Comparison of ENCODE assay signal across 15 mouse cellular contexts in genomic region chr2:130750449-130750848, GRCm38 (mm10). TPM values are rescaled to one million over a fixed set of nuclear protein-coding genes. Genes with fewer than 3 reads are reported as not detected.
A peak's percentile ranks its signal among the peaks of the same experiment; 100 is the strongest.
DNase-seq lines count a peak whose midpoint lies in the region; ATAC-seq and TF ChIP-seq lines count a peak whose summit lies in the region.
"Had no signal": no experiment of that assay in that cellular context is flagged by ENCODE, and none has a peak within 500 bp of the region (broad histone marks: within the 10 kb centered on the region; RNA-seq: fewer than 3 reads in every experiment).

No protein-coding gene starts in this region.

- H3K4me3 ChIP-seq in ES-Bruce4 (ENCODE audit: low read depth, low read length), result peak overlapping the region; percentile 50; the same call in 1 of the 2 replicates
- H3K4me3 ChIP-seq in liver, embryonic 16.5 days (ENCODE audit: low read depth, low read length), result no peak overlapping the region
- no peak overlapping the region for H3K4me3 ChIP-seq in midbrain, postnatal 0 days (ENCODE audit: low read depth, low read length)
- H3K4me3 ChIP-seq: heart, adult 2 months; left cerebral cortex, adult 2 months; limb, embryonic 13.5 days; megakaryocyte, embryonic 14.5 days had no signal

- H3K4me2 ChIP-seq in liver, embryonic 16.5 days (ENCODE audit: low read depth, low read length), result peak overlapping the region; percentile 13; the same call in 1 of the 2 replicates
- H3K4me2 ChIP-seq in midbrain, postnatal 0 days (ENCODE audit: low read depth, low read length, poor library complexity, severe bottlenecking), result no peak overlapping the region
- H3K4me2 ChIP-seq: limb, embryonic 13.5 days had no signal

- TF ChIP-seq EP300 in ES-Bruce4 (IDR thresholded peaks at IDR 0.05; ENCODE audit: insufficient read depth, low read depth, low read length), result no peak

- 24% methylated on average over 8 of the region's 8 CpGs for WGBS in liver, embryonic 16.5 days (ENCODE audit: insufficient replicate concordance)
- 60% methylated on average over 8 of the region's 8 CpGs for WGBS in midbrain, postnatal 0 days

- peak overlapping the region; percentile 32; the same call in 1 of the 2 replicates for H3K9ac ChIP-seq in ES-Bruce4 (ENCODE audit: low read depth, poor library complexity, severe bottlenecking)
- no peak overlapping the region for H3K9ac ChIP-seq in liver, embryonic 16.5 days (ENCODE audit: low read depth, low read length)
- no peak overlapping the region for H3K9ac ChIP-seq in midbrain, postnatal 0 days (replicated peaks; ENCODE audit: low read length, poor library complexity, severe bottlenecking)
- H3K9ac ChIP-seq: limb, embryonic 13.5 days had no signal

- no peaks in the 10 kb centered on the region for H3K27me3 ChIP-seq in ES-Bruce4 (ENCODE audit: control insufficient read depth, insufficient read depth, low read length, poor library complexity, severe bottlenecking)
- H3K27me3 ChIP-seq in liver, embryonic 16.5 days (ENCODE audit: control insufficient read depth, insufficient read depth, low read depth, low read length), result no peaks in the 10 kb centered on the region
- no peaks in the 10 kb centered on the region for H3K27me3 ChIP-seq in midbrain, postnatal 0 days (ENCODE audit: insufficient read depth, low read length)
- H3K27me3 ChIP-seq: limb, embryonic 13.5 days; megakaryocyte, embryonic 14.5 days had no signal

- H3K9me3 ChIP-seq in ES-Bruce4 (replicated peaks; ENCODE audit: control insufficient read depth, insufficient read depth, low read length, poor library complexity, severe bottlenecking), result no peaks in the 10 kb centered on the region
- H3K9me3 ChIP-seq in liver, embryonic 16.5 days (replicated peaks; ENCODE audit: control insufficient read depth, low read length), result no peaks in the 10 kb centered on the region
- H3K9me3 ChIP-seq in midbrain, postnatal 0 days (ENCODE audit: low read length), result no peaks in the 10 kb centered on the region
- H3K9me3 ChIP-seq: limb, embryonic 13.5 days had no signal

- no peaks in the 10 kb centered on the region for H3K4me1 ChIP-seq in ES-Bruce4 (ENCODE audit: control insufficient read depth, insufficient read depth, low read length)
- no peaks in the 10 kb centered on the region; the same call in 1 of the 2 replicates for H3K4me1 ChIP-seq in liver, embryonic 16.5 days (ENCODE audit: control insufficient read depth, low read depth, low read length)
- H3K4me1 ChIP-seq in midbrain, postnatal 0 days (ENCODE audit: insufficient read depth, low read length), result no peaks in the 10 kb centered on the region
- H3K4me1 ChIP-seq: limb, embryonic 13.5 days had no signal

- no peak for TF ChIP-seq CTCF in ES-Bruce4 (IDR thresholded peaks at IDR 0.05; ENCODE audit: low read depth, low read length)
- no peak for TF ChIP-seq CTCF in midbrain, postnatal 0 days (IDR thresholded peaks at IDR 0.05)

- no peaks in the 10 kb centered on the region for H3K36me3 ChIP-seq in ES-Bruce4 (ENCODE audit: control insufficient read depth, insufficient read depth, low read length, poor library complexity, severe bottlenecking)
- peaks cover 10% of the 10 kb centered on the region for H3K36me3 ChIP-seq in liver, embryonic 16.5 days (ENCODE audit: control insufficient read depth, insufficient read depth)
- peaks cover 35% of the 10 kb centered on the region for H3K36me3 ChIP-seq in midbrain, postnatal 0 days (ENCODE audit: insufficient read depth, low read length)

- ATAC-seq in liver, embryonic 16.5 days (ENCODE audit: low read depth), result peak; percentile 50; the same call in 1 of the 2 replicates
- no peak for ATAC-seq in midbrain, postnatal 0 days (ENCODE audit: low FRiP score)

- DNase-seq in B cell, adult 2 months, result peak; percentile 3 to 13
- DNase-seq in c-Kit-positive CD71-positive TER-119-positive erythroid progenitor cells, embryonic 14.5 days (ENCODE audit: low spot score), result peak; percentile 27
- DNase-seq in heart, adult 8-10 months (ENCODE audit: low spot score), result no peak
- no peak for DNase-seq in cerebellum, postnatal 14 days
- DNase-seq in midbrain, postnatal 0 days (ENCODE audit: low spot score), result no peak
- DNase-seq: adrenal gland, postnatal 14 days; cerebellum, adult 11 months; heart, postnatal 14 days had no signal

- no peak overlapping the region for H3K27ac ChIP-seq in ES-Bruce4 (ENCODE audit: insufficient read depth, low read length)
- no peak overlapping the region for H3K27ac ChIP-seq in liver, embryonic 16.5 days (ENCODE audit: low read length)
- H3K27ac ChIP-seq in midbrain, postnatal 0 days (ENCODE audit: low read depth, low read length), result no peak overlapping the region
- H3K27ac ChIP-seq: heart, adult 2 months; kidney, postnatal 0 days; left cerebral cortex, adult 2 months; limb, embryonic 13.5 days had no signal

- no peak for TF ChIP-seq POLR2A in ES-Bruce4 (IDR thresholded peaks at IDR 0.05; ENCODE audit: insufficient read depth, low read length)

RNA-seq across cellular contexts. Expression of gene Slc4a11, which starts 53.1 kb away (rescaled TPM):
- 27.1 and 29.9 TPM in 2 replicates for polyA plus RNA-seq in ES-Bruce4 (2011; ENCODE audit: insufficient read depth, insufficient read length, low read depth, missing spikeins)
- polyA plus RNA-seq in liver, embryonic 16.5 days (2015; fragmentation: Nextera tagmentation; extraction: Ambion mirVana), result 0.09 and 0.16 TPM in 2 replicates
- total RNA-seq in heart, adult 8-10 months (2022), result under 1 TPM in 3 of 4 experiments, not detected in 1; 0.17 to 0.28 (median 0.22) TPM
- 0.16 and 0.33 TPM in 2 replicates for total RNA-seq in midbrain, postnatal 0 days (2014; rRNA removed)
- polyA plus RNA-seq in midbrain, postnatal 0 days (2015; fragmentation: Nextera tagmentation; extraction: Ambion mirVana), result 0.42 and 0.56 TPM in 2 replicates

Comparison
In these comparisons a context has a peak if more than half of its experiments do, and no peak if none do; other contexts are left out.
1. DNase-seq: peak in B cell, adult 2 months (2 of 2) and c-Kit-positive CD71-positive TER-119-positive erythroid progenitor cells, embryonic 14.5 days (single experiment); none in heart, adult 8-10 months (single experiment), cerebellum, postnatal 14 days (0 of 2) and midbrain, postnatal 0 days (single experiment).
2. RNA of gene Slc4a11, which starts 53.1 kb away (polyA plus RNA-seq): 27.1 to 29.9 TPM in ES-Bruce4; 0.42 to 0.56 TPM in midbrain, postnatal 0 days and 0.09 to 0.16 TPM in liver, embryonic 16.5 days; every median in the first group is over 10 times any median in the second.